Mouse (Mus musculus) heart, postnatal 4 days (tissue): ENCODE measurements around the gene Mllt11. TPM values are rescaled to one million over a fixed set of nuclear protein-coding genes. Genes with fewer than 3 reads are reported as not detected.

Experiments used
- DNase-seq: peaks from one replicate; pipeline ENCODE4 v3.0.0; 2021
- total RNA-seq, 2 experiments: library from RNA; stranded (reverse); gene quantifications; 2 replicates each; pipeline ENCODE4 v1.2.3; 2021

Mllt11 gene
- total RNA-seq, 2 experiments from 2014 or later = 7.4 to 8.1 TPM

DNA sequence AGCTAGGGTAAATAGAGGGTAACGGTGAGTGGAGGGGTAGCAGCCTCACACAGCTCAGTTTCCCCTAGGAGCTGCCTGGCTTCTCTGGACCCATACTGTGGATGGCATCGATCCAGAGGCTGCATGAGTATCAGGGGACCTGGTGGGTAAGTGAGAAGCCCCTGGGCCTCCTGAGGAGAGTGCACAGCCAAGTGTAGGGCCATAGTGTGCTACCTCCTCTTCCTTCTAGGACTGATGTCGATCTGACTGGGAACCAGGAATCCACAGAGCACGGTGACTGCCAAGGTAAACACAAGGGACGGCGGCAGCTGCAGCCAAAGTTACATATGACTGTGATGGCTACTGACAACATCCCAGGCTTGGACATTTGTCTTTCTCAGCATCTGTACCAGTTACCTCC, 60.9 kb downstream of the Mllt11 start:
- no peak for DNase-seq

DNA sequence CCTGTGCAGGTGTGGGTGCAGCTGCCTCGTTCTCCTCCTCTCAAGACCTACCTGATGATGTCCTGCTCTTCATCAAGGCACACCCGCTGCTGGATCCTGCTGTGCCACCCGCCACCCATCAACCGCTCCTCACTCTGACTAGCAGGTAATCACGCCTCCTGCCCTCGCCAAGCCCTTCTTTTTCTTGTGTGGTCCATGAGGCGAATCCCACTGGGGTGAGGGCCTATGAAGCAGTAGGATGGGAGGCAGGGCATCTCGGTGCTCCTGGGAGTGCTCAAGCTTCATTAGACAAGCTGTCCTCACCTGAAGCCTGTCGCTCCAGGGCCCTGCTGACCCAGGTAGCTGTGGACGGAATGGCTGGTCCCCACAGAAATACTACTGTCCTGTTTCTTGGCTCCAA, 62.0 kb downstream of the Mllt11 start:
- no peak for DNase-seq

Other genes starting within 250 kb of the Mllt11 start
- 10 to 100 TPM; 30.7 to 33.4 TPM for gene Zfp687, start 216.7 kb downstream of the Mllt11 start, total RNA-seq
- gene Psmd4, start 189.6 kb downstream of the Mllt11 start, total RNA-seq = 100 to 1,000 TPM; 145 to 147 TPM
- 10 to 100 TPM; 30.9 to 33.7 TPM for gene Pip5k1a, start 125.2 kb downstream of the Mllt11 start, total RNA-seq
- 10 to 100 TPM; 48.4 to 51.8 TPM for gene Vps72, start 121.1 kb downstream of the Mllt11 start, total RNA-seq
- 1 to 10 TPM; 3.2 to 3.4 TPM for gene Tmod4, start 107.7 kb downstream of the Mllt11 start, total RNA-seq
- gene Scnm1, start 98.2 kb downstream of the Mllt11 start, total RNA-seq = 10 to 100 TPM; 33.9 to 34.2 TPM
- 1 to 10 TPM; 5.3 to 6.0 TPM for gene Lysmd1, start 98.1 kb downstream of the Mllt11 start, total RNA-seq
- gene Tnfaip8l2, start 89.8 kb downstream of the Mllt11 start, total RNA-seq = 1 to 10 TPM in 1 of 2 experiments, under 1 TPM in 1; 0.54 to 1.2 TPM
- 1 to 10 TPM; 7.5 to 8.1 TPM for gene Sema6c, start 71.7 kb downstream of the Mllt11 start, total RNA-seq
- gene Gabpb2, start 14.3 kb downstream of the Mllt11 start, total RNA-seq = 10 to 100 TPM; 16.1 to 16.2 TPM
- gene Cdc42se1, start 3.4 kb downstream of the Mllt11 start, total RNA-seq = 10 to 100 TPM; 45.2 to 45.9 TPM
- gene Gm128, start 9.4 kb upstream of the Mllt11 start, total RNA-seq = under 1 TPM in 1 of 2 experiments, not detected in 1; 0.14 TPM
- not detected for gene Bnipl, start 19.0 kb upstream of the Mllt11 start, total RNA-seq
- 10 to 100 TPM; 23.1 to 28.0 TPM for gene Mindy1, start 49.2 kb upstream of the Mllt11 start, total RNA-seq
- 10 to 100 TPM; 33.2 to 36.3 TPM for gene Prune1, start 49.9 kb upstream of the Mllt11 start, total RNA-seq
- gene Anxa9, start 75.0 kb upstream of the Mllt11 start, total RNA-seq = under 1 TPM; 0.14 to 0.24 TPM
- gene Cers2, start 82.6 kb upstream of the Mllt11 start, total RNA-seq = 10 to 100 TPM; 67.2 to 69.6 TPM
- 10 to 100 TPM; 18.3 to 19.2 TPM for gene Setdb1, start 125.0 kb upstream of the Mllt11 start, total RNA-seq
- not detected for gene 4930558C23Rik, start 170.7 kb upstream of the Mllt11 start, total RNA-seq
- gene Arnt, start 202.2 kb upstream of the Mllt11 start, total RNA-seq = 10 to 100 TPM; 55.9 to 57.4 TPM